Mouse (Mus musculus) T-helper 2 cell (primary cell): Measurements from ENCODE around the gene Id3.

Experiments used
- in situ Hi-C: fragments of 300-600 bp; cut with MboI, MseI; formaldehyde crosslinking; loops from one replicate; pipeline ENCODE4 v1.15.1; 2025; ENCODE audit warnings: high pct_unique_total_duplicates

Gene Id3

DNA sequence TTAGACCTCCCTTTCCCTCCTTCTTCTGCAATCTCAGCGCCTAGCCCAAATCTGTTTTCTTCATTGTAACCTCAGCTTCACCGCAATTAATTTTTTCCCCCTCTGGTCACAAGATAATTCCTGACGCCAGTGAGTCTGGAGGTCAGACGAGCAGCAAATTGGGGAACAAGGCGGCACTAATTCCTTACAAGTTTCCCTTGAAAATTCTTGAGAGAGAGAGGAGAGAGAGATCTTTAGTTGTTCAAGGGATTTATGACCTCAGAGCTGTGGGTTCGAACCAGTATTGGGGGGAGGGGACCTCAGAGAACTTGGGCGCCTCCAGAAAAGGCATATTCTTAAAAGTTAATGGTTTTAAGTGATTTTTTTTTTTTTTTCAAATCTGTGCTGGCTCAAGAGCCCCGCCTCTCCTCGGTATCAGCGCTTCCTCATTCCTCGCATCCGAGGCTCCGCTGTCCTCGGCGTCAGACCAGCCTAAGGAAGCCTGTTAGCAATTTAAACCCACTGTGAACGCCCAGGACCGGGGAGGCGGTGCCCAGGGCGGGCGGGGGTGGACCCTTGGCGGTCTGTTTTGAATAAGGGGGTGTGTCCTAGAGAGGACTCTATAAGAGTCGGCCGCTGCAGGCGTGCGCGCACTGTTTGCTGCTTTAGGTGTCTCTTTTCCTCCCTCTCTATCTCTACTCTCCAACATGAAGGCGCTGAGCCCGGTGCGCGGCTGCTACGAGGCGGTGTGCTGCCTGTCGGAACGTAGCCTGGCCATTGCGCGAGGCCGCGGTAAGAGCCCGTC lies at the start of gene Id3:
TSS of gene Id3 (plus strand) at position 305 of the 784 bp plus-strand sequence.
- in situ Hi-C loops: no loop called here

DNA sequence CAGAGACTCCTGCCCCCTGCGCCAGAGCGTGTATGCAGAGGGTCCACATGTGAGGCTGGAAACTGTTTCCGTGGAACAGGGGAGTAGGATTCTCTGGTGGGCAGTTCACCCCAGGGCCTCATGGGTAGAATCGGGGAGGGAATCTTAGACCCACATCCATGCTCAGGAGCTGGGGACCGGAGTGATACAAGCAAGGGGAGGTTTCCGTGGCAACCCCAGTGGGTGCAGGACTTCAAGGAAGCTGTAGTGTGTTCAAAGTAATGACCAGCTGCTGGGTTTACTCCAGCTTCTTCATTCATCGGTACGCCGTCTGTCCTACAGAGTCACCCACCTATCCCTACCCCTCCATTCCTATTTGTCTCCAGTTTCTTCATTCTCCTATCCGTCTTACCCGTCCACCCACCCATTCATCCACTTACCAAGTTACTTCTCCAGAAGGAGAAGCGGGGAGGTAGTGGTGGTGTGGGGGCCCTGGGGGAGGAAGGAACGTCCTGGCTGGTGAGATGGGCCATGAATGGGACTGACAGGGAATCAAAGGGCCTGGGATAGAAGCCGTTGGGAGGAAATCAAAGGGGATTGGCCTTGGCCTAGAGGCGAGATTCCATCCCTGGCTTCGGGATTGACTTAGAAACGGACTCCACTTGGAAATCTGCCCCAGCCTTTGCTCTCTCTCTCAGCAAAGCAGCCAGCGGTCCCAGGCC lies 48.6 kb upstream of the Id3 start:
- in situ Hi-C loops: no loop called here

DNA sequence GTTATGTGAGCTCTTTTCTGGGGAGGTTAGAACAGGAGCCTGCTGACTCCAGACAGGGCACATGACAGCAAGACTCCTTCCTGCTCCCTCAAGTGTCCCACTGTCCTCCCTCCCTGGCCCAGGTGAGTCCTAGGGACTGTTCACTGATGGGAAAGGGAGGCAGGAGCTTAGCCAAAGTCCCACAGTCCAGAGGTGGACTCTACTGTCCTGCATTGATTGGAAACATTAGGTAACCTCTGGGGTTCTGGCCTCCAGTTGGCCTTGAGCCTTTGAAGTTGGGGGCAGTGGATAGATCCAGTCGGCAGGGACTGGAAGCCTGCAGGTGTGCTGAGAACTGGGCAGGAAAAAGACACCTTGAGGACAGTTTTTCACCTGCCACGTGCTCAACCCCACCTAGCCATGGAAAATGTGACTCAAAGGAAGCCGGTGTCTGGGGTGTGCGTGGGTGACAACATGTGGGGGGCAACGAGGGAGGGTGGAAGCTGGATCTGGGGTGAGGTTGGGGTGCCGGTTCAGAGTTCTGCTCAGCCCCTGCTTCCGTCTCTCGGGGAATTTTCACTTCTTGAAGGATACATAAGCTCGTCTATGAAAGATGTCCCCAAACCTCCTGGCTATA lies 47.7 kb upstream of the Id3 start:
- in situ Hi-C loops: no loop called here

DNA sequence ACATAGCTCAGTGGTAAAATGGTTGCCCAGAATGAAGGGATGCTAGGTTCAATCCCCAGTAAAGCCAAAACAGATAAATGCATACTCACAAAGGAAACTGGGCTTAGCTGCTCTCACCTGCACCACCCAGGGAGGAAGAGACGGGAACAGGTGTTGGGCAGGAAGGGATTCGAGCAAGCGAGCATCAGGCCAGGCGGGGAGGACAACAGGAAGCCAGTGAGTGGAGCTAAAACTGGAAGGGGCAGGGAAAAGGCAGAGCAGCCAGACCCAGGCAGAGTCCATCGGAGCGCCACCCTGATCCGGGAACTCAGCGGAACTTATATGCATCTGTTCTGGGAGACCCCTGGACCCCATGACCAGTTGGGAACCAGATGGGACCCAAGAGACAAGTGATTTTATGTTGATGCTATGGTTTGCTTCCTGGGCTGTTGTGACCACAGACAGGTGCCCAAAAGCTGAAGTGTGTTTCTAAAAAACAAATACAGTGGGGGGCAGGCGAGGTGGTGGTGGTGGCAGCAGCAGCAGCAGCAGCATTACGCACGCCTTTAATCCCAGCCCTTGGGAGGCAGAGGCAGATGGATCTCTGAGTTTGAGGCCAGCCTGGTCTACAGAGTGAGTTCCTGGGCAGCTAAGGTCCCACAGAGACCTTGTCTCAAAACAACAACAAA lies 46.7 kb upstream of the Id3 start:
- in situ Hi-C loops: no loop called here

DNA sequence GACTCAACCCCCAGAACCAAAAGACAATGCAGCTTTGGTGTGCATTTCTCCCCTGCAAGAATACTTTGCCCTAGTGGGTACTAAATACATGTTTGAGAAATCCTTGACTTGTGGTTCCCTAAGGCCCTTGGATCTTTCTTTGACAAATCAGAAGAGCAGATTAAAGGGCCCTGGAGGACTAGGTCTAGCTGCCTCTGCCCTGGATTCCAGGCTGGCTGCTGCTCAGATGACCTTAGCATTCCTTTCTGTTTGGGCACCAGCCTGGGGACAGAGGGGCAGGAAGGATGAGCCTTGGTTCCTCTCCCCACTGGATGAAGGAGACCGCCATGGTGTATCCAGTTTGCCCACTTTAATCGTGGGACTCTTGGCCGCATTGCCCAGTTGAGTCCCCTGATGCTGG lies 44.9 kb upstream of the Id3 start:
- in situ Hi-C loops: no loop called here

DNA sequence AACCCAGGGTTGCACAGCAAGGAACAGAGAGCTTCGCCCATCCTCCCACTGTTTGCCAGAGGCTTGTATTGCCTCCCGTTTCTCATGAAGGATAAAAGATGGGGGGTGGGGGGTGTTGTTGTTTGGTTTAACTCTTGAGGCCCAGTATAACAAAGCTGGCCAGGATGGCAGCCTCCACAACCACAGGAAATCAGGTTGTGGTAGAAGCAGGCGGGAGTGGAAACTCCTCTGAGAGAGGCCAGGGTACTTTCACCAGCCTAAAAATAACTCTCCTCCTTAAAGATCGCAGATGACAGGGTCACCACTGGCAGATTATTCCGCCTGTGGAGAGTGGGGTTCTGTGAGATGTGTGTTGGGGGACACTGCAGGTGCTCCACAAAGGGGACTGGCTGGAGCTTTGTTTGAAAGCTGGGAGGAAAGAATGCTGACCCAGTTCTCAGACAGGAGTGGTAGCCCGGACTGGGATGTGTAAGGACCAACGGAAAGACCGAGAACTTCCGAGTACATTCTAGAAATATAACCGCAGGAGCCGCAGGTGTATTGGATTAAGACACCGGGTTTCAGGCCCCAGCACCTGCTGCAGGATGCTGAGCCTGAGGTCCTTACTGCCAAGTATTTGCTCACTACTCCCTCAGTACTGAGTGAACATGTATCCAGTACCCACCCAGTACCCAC lies 42.8 kb upstream of the Id3 start:
- in situ Hi-C loops: loop anchor here (25.0 kb wide), 1 partner anchor 1988 kb away; the partner anchor contains the start of gene Ubxn11

DNA sequence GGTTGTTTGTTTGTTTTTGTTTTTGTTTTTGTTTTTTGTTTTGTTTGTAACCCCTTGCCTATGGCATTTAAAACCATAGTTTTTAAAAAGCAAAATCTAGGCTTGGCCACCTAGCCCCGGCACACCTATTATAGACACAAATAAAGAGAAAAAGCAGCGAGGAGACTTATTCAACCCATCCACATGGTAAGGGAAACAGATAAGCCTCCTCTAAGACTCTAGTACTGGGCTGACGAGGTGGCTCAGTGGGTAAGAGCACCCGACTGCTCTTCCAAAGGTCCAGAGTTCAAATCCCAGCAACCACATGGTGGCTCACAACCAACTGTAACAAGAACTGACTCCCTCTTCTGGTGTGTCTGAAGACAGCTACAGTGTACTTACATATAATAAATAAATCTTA lies 41.5 kb upstream of the Id3 start:
- in situ Hi-C loops: loop anchor here (25.0 kb wide), 1 partner anchor 1989 kb away; the partner anchor contains the start of gene Ubxn11

DNA sequence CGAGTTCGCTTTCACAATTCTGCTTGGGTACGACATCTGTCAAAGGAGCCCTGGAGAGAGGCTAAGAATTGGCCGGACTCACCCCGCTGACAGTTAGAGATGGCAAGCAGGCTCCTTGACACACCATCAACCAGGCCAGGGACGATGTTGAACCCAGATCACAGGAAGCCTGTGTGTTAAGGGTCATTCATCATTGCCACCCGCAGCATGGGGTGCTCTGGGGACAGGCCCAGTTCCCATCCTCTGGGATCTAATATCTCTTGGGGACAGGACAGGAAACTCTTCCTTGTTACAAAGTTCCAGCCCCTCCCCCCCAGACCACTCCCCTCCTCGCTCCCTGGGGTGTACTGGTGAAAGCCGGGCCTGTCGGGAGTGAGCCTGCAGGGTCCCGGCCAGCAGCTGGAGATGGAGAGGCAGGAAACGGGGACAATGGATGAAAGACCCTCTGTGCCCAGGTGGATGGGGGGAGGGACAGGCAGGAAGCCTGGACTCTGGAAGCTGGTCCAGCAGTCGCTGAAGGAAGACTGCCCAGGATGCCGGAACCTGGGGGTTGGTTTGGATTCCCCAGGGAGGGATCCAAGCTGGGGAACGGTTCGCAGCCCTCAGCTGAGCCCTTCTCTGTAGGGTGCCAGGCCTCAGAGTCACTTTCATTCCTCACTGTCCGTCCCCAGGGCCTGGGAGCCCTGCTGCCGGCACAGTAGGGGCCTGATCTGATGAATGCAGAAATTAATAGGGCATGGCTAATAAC lies 38.5 kb upstream of the Id3 start:
- in situ Hi-C loops: loop anchor here (25.0 kb wide), 1 partner anchor 1992 kb away; the partner anchor contains the start of gene Ubxn11

DNA sequence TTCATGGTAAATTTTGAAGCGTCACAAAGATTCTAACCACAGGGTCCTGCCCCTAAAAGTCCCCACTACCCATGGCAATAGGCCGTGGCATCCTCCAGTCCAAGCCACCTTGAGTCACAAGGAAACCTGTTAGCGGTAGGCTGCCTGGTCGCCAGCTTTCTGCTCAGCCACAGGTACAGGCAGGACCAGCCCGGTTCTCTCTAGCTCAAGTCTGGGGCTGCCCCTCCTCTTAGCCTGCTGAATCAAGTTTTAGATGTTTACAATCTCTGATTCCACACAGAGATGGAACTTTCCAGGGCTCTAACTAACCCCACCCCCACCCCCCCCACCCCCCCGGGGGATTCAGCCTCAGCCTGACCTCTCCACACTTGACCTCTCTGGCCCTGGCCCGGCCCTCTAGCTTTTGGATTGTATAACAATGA lies 36.4 kb upstream of the Id3 start:
- in situ Hi-C loops: loop anchor here (25.0 kb wide), 1 partner anchor 1995 kb away; the partner anchor contains the start of gene Ubxn11

DNA sequence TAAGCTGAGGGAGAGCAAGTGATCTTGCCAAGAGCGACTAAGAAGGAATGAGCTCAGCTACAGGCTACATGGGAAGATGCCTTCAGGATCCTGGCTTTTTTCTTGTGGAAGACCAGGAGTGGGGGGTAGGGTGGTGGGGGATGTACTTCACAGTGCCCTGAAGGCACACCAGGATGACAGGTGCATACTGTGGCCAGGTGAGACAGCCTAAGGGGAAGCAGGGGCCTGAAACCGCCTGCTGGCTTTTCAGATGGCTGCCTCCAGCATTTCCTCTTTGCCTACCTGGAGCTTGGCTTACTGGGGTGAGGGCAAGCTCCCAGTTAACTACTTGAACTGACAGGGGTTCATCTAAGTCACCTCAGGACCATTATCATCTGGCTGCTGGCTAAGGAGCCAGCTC lies 34.1 kb upstream of the Id3 start:
- in situ Hi-C loops: loop anchor here (25.0 kb wide), 1 partner anchor 1997 kb away; the partner anchor contains the start of gene Ubxn11

DNA sequence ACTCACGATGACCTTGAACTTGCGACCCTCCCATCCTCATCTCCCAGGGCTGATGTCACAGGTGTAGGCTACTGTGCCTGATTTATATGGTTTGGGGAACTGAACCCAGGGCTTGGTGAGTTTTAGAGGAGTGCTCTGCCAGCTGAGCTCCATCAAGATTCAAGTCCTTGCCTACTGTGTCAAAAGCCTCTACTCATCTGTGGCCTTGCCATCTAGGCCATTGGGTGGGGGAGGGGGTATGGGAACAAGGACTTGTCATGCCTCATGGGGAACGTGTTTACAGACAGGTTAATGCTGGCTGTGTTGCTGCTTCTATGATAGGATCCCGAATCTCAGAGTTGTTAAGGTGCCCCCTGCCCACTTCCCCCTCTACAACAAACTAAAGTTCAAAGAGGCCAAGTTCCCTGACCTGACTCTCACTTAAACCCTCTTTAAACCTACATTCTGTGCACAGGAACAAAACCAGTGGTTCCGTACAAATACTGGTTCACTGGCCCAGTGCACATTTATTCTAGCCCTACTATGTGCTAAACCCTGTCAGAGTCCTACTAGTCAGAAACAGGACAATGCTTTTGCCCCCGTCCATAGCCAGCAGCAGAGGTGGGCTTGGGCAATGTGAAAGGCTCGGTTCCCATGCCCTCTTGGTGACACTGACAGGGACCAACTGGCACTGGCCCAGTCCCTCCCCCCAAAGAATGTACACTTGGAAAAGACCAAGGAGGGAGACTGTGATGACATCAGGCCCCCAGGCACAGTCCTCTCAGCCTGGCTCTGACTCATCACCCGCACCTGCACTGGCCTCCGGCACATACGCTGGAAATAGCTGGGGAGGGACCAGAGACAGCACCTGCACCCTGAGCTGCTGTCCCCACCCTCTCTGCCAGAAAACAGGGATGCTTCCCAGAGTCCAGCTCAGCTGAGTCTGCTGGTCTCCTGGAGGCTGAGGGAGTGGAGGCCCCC lies 33.1 kb upstream of the Id3 start:
- in situ Hi-C loops: loop anchor here (25.0 kb wide), 1 partner anchor 1998 kb away; the partner anchor contains the start of gene Ubxn11

DNA sequence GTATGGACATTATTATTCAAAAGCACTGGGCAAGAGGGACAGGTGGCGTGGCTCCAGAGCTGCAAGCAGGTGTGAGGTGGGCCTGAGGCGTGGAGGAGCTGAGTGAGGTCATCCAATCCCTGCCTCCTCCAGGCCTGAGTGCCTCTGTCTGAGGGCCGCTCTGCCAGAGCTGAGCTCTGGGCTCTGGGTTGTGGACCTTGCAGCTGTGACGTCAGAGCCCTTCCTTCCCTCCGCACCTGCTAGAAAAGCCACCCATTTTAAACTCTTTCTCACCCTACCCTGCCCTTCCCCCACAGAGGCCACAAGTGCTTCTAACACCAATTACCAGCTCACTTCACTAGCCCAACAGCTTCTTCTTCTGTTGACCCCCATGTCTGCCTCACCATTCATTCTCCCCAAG lies 31.0 kb upstream of the Id3 start:
- in situ Hi-C loops: loop anchor here (25.0 kb wide), 1 partner anchor 2000 kb away; the partner anchor contains the start of gene Ubxn11

DNA sequence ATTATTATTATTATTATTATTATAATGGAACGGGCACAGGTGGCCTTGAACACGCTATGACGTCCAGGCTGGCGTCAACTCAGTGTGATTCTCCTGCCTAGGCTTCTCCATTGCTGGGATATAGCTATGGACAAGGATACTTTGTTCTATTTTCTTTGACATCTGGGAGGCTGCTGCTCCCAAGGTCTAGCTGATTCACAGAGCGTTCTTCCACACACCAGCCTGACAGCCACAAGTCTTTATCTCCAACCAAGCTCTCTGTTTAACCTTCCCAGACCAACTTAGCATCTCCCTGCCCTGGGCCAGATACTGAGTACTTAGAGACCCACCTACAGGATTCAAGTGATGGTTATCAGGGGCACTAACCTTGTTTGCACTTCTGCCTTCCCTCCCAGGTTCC lies 28.6 kb upstream of the Id3 start:
- in situ Hi-C loops: loop anchor here (25.0 kb wide), 1 partner anchor 2002 kb away; the partner anchor contains the start of gene Ubxn11

DNA sequence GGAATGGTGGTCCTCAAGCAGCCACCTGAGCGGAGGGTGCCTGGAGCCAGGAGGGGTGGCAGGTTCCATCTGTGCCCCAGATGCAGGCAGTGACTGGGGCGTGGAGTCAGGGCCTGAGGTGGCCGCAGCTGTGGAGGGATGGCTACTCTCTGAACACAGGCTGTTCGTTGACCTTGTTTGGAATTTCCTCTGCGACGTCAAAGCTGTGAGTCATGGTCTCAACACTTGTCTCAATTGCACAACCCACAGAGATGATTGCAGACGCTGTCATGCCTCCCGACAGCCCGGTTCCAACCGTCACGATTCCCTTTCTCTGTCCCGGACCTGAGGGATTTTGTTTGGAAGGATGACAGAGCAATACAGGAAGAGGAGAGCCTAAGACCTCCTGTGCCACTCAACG lies 26.3 kb upstream of the Id3 start:
- in situ Hi-C loops: loop anchor here (25.0 kb wide), 1 partner anchor 2005 kb away; the partner anchor contains the start of gene Ubxn11

DNA sequence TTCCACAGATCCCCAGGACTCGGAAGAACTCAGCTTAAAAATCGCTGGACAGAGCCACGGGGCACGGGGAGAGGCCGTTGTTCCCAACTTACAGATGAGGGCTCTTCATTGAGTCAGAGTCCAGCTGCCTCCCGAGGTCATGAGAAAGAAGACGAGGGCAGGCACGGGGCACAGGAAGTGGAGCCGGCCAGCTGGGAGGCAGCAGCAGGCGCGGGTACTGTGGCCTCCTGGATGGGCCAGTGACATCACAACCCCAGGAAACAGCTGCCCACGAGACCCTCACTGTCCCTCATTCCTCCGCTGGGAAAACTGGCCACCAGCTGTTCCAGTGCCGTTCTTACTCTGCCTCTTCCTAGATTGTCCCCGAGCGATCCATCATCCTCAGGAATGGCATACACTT lies 23.3 kb upstream of the Id3 start:
- in situ Hi-C loops: loop anchor here (25.0 kb wide), 1 partner anchor 2008 kb away; the partner anchor contains the start of gene Ubxn11

DNA sequence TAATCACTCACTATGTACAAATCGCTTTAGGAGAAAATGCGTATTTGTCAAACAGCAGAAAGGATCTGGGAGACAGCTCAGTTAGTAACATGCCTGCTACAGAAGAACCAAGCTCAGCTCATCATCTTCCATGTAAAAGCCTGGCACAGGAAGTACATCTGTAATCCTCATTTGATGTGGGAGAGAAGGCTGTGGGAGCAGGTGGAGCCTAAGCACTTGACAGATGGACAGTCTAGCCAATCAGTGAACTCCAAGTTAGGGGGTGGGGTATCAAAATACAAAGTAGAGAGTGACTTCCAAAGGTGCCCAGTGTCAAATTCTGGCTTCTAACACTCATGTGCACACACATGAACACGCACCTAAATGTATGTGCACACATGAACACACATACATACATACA lies 22.1 kb upstream of the Id3 start:
- in situ Hi-C loops: loop anchor here (25.0 kb wide), 1 partner anchor 2009 kb away; the partner anchor contains the start of gene Ubxn11

DNA sequence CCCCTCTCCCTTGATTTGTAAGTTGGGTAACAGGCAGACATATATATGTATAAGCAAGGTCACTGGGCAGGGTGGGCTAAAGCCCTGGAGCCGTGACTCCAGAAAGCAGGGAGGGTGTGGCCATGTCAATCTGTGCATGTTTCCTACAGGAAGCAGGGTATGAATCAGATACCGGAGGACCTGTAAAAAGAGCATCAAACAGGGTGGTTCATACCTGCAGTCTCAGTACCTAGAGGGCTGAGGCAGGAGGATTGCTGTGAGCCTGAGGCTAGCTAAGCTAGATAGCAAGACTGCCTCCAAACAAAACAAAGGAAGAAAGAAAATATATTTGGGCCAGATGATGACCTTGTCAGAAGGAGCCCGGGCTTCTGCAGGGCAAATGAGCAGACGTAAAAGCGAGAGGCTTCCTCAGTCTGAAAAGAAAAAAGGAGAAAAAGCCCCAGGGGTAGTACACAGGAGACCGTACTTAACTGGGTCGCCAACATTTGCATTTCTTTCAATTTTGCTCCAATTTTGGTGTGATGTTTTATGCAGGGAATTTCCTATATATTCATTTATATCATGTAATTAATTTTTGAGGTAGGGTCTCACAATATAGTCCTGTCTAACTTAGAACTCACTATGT lies 21.3 kb upstream of the Id3 start:
- in situ Hi-C loops: loop anchor here (25.0 kb wide), 1 partner anchor 2010 kb away; the partner anchor contains the start of gene Ubxn11
